Comparison of ENCODE assay signal across 10 mouse cellular contexts in genomic region chr1:171631447-171631846, GRCm38 (mm10). TPM values are rescaled to one million over a fixed set of nuclear protein-coding genes. Genes with fewer than 3 reads are reported as not detected.
DNase-seq lines count a peak whose midpoint lies in the region; ATAC-seq and TF ChIP-seq lines count a peak whose summit lies in the region.
"Had no signal": no experiment of that assay in that cellular context is flagged by ENCODE, and none has a peak within 500 bp of the region (broad histone marks: within the 10 kb centered on the region; RNA-seq: fewer than 3 reads in every experiment).

No protein-coding gene starts in this region.

- DNase-seq in hindbrain, postnatal 0 days (ENCODE audit: low spot score): peak; percentile 13
- DNase-seq in hindbrain, embryonic 11.5 days (ENCODE audit: low spot score): no peak
- peak; percentile 4 for DNase-seq in fibroblast of lung, adult 2 months (ENCODE audit: low read depth)
- peak; percentile 54 for DNase-seq in lung, postnatal 36 days
- no peak for DNase-seq in adrenal gland, adult 18-20 months (ENCODE audit: low spot score in 2 of 2)
- DNase-seq in embryo, embryonic 11 days: no peak
- DNase-seq: kidney, postnatal 25 days had no signal

- H3K4me1 ChIP-seq in hindbrain, postnatal 0 days (ENCODE audit: insufficient read depth, low read length): no peaks in the 10 kb centered on the region
- no peaks in the 10 kb centered on the region for H3K4me1 ChIP-seq in hindbrain, embryonic 11.5 days (replicated peaks; ENCODE audit: control insufficient read depth, insufficient read depth, low read length)
- H3K4me1 ChIP-seq in midbrain, embryonic 16.5 days (ENCODE audit: control insufficient read depth, insufficient read depth, low read length): no peaks in the 10 kb centered on the region

- no peak overlapping the region for H3K27ac ChIP-seq in hindbrain, postnatal 0 days
- no peak overlapping the region for H3K27ac ChIP-seq in hindbrain, embryonic 11.5 days (ENCODE audit: low read depth, low read length)
- H3K27ac ChIP-seq in midbrain, embryonic 16.5 days (ENCODE audit: low read length): no peak overlapping the region

- H3K9ac ChIP-seq in hindbrain, postnatal 0 days (replicated peaks; ENCODE audit: low read length): no peak overlapping the region
- no peak overlapping the region for H3K9ac ChIP-seq in hindbrain, embryonic 11.5 days (ENCODE audit: low read depth, low read length)
- H3K9ac ChIP-seq in midbrain, embryonic 16.5 days (ENCODE audit: low read depth, low read length): no peak overlapping the region

- 60% methylated on average over 2 of the region's 2 CpGs for WGBS in hindbrain, postnatal 0 days
- WGBS in hindbrain, embryonic 11.5 days: 92% methylated on average over 2 of the region's 2 CpGs
- 72% methylated on average over 2 of the region's 2 CpGs for WGBS in midbrain, embryonic 16.5 days

- no peak overlapping the region for H3K4me2 ChIP-seq in hindbrain, postnatal 0 days (ENCODE audit: low read depth, low read length)
- no peak overlapping the region for H3K4me2 ChIP-seq in hindbrain, embryonic 11.5 days (replicated peaks; ENCODE audit: low read depth, low read length)
- no peak overlapping the region for H3K4me2 ChIP-seq in midbrain, embryonic 16.5 days (ENCODE audit: low read length)

- no peaks in the 10 kb centered on the region for H3K9me3 ChIP-seq in hindbrain, postnatal 0 days (ENCODE audit: low read length)
- no peaks in the 10 kb centered on the region for H3K9me3 ChIP-seq in hindbrain, embryonic 11.5 days (ENCODE audit: control insufficient read depth, low read length)
- H3K9me3 ChIP-seq in midbrain, embryonic 16.5 days (replicated peaks; ENCODE audit: control insufficient read depth, low read length, poor library complexity, severe bottlenecking): no peaks in the 10 kb centered on the region

- no peak for TF ChIP-seq CTCF in hindbrain, postnatal 0 days (IDR thresholded peaks at IDR 0.05; ENCODE audit: low read depth)

- H3K36me3 ChIP-seq in hindbrain, postnatal 0 days (ENCODE audit: insufficient read depth, low read length): no peaks in the 10 kb centered on the region
- no peaks in the 10 kb centered on the region for H3K36me3 ChIP-seq in hindbrain, embryonic 11.5 days (ENCODE audit: control insufficient read depth, insufficient read depth, low read length)
- no peaks in the 10 kb centered on the region for H3K36me3 ChIP-seq in midbrain, embryonic 16.5 days (ENCODE audit: control insufficient read depth, insufficient read depth, low read length)

- no peak for ATAC-seq in hindbrain, postnatal 0 days
- no peak for ATAC-seq in hindbrain, embryonic 11.5 days (ENCODE audit: low FRiP score)
- peak; percentile 63 for ATAC-seq in CD4-positive, CD25-positive, alpha-beta regulatory T cell, adult 4 months
- ATAC-seq in midbrain, embryonic 16.5 days: no peak
- ATAC-seq: Patski had no signal

- no peaks in the 10 kb centered on the region for H3K27me3 ChIP-seq in hindbrain, postnatal 0 days (ENCODE audit: insufficient read depth, low read length)
- H3K27me3 ChIP-seq in hindbrain, embryonic 11.5 days (ENCODE audit: control insufficient read depth, insufficient read depth, low read length): no peaks in the 10 kb centered on the region
- H3K27me3 ChIP-seq in midbrain, embryonic 16.5 days (ENCODE audit: control insufficient read depth, insufficient read depth, low read depth, low read length): no peaks in the 10 kb centered on the region
- H3K27me3 ChIP-seq: Patski had no signal

- H3K4me3 ChIP-seq in hindbrain, postnatal 0 days (ENCODE audit: low read length): no peak overlapping the region
- no peak overlapping the region for H3K4me3 ChIP-seq in hindbrain, embryonic 11.5 days (ENCODE audit: low read depth, low read length)
- no peak overlapping the region for H3K4me3 ChIP-seq in midbrain, embryonic 16.5 days (ENCODE audit: low read depth, low read length)

RNA-seq across cellular contexts. Expression of gene Slamf7, which starts 21.4 kb away (rescaled TPM):
- total RNA-seq in hindbrain, postnatal 0 days (2014; rRNA removed): not detected in 2 replicates
- polyA plus RNA-seq in hindbrain, postnatal 0 days (2015; fragmentation: Nextera tagmentation; extraction: Ambion mirVana): not detected in 2 replicates
- not detected in 2 replicates for polyA plus RNA-seq in hindbrain, embryonic 11.5 days (2014; fragmentation: Nextera tagmentation; extraction: Ambion mirVana)
- 10 to 100 TPM; 12.5 to 13.1 TPM for polyA plus RNA-seq in CD4-positive, CD25-positive, alpha-beta regulatory T cell, adult 4 months (2017; shearing (Covaris generic))
- 1 to 10 TPM in 1 of 2 experiments, under 1 TPM in 1; 0.66 to 3.0 TPM for total RNA-seq in adrenal gland, adult 18-20 months (2021)
- polyA plus RNA-seq in midbrain, embryonic 16.5 days (2015; fragmentation: Nextera tagmentation; extraction: Ambion mirVana): not detected in 2 replicates
- polyA plus RNA-seq: Patski had no signal

RNA-seq across cellular contexts. Expression of gene Ly9, which starts 24.2 kb away (rescaled TPM):
- total RNA-seq in hindbrain, postnatal 0 days (2014; rRNA removed): 0.63 TPM in 1 of 2 replicates, not detected in the other
- polyA plus RNA-seq in hindbrain, postnatal 0 days (2015; fragmentation: Nextera tagmentation; extraction: Ambion mirVana): 0.14 TPM in 1 of 2 replicates, not detected in the other
- polyA plus RNA-seq in hindbrain, embryonic 11.5 days (2014; fragmentation: Nextera tagmentation; extraction: Ambion mirVana): not detected in 2 replicates
- polyA plus RNA-seq in CD4-positive, CD25-positive, alpha-beta regulatory T cell, adult 4 months (2017; shearing (Covaris generic)): 100 to 1,000 TPM in 1 of 2 experiments, 10 to 100 TPM in 1; 52.9 to 159 TPM
- 1 to 10 TPM in 1 of 2 experiments, under 1 TPM in 1; 0.89 to 3.0 TPM for total RNA-seq in adrenal gland, adult 18-20 months (2021)
- polyA plus RNA-seq in midbrain, embryonic 16.5 days (2015; fragmentation: Nextera tagmentation; extraction: Ambion mirVana): 0.11 and 0.14 TPM in 2 replicates
- polyA plus RNA-seq: Patski had no signal

RNA-seq across cellular contexts. Expression of gene Cd48, which starts 50.4 kb away (rescaled TPM):
- 0.54 and 2.1 TPM in 2 replicates for total RNA-seq in hindbrain, postnatal 0 days (2014; rRNA removed)
- 0.95 and 1.5 TPM in 2 replicates for polyA plus RNA-seq in hindbrain, postnatal 0 days (2015; fragmentation: Nextera tagmentation; extraction: Ambion mirVana)
- 0.60 and 1.1 TPM in 2 replicates for polyA plus RNA-seq in hindbrain, embryonic 11.5 days (2014; fragmentation: Nextera tagmentation; extraction: Ambion mirVana)
- polyA plus RNA-seq in CD4-positive, CD25-positive, alpha-beta regulatory T cell, adult 4 months (2017; shearing (Covaris generic)): 100 to 1,000 TPM; 451 to 548 TPM
- 1 to 10 TPM; 2.4 to 5.6 TPM for total RNA-seq in adrenal gland, adult 18-20 months (2021)
- 0.57 and 1.0 TPM in 2 replicates for polyA plus RNA-seq in midbrain, embryonic 16.5 days (2015; fragmentation: Nextera tagmentation; extraction: Ambion mirVana)
- polyA plus RNA-seq: Patski had no signal

Comparison
In these comparisons a context has a peak if more than half of its experiments do, and no peak if none do; other contexts are left out.
1. DNase-seq: peak in hindbrain, postnatal 0 days (single experiment), fibroblast of lung, adult 2 months (single experiment) and lung, postnatal 36 days (single experiment); none in hindbrain, embryonic 11.5 days (single experiment), adrenal gland, adult 18-20 months (0 of 2) and embryo, embryonic 11 days (single experiment).
2. RNA of gene Slamf7, which starts 21.4 kb away (polyA plus RNA-seq): 12.5 to 13.1 TPM in CD4-positive, CD25-positive, alpha-beta regulatory T cell, adult 4 months; not detected in hindbrain, postnatal 0 days, not detected in hindbrain, embryonic 11.5 days and not detected in midbrain, embryonic 16.5 days; every median in the first group is over 10 times any median in the second.
3. RNA of gene Ly9, which starts 24.2 kb away (polyA plus RNA-seq): 52.9 to 159 TPM in CD4-positive, CD25-positive, alpha-beta regulatory T cell, adult 4 months; 0.11 to 0.14 TPM in midbrain, embryonic 16.5 days, 0.14 TPM in hindbrain, postnatal 0 days and not detected in hindbrain, embryonic 11.5 days; every median in the first group is over 10 times any median in the second.
4. RNA of gene Cd48, which starts 50.4 kb away (polyA plus RNA-seq): 451 to 548 TPM in CD4-positive, CD25-positive, alpha-beta regulatory T cell, adult 4 months; 0.95 to 1.5 TPM in hindbrain, postnatal 0 days, 0.60 to 1.1 TPM in hindbrain, embryonic 11.5 days and 0.57 to 1.0 TPM in midbrain, embryonic 16.5 days; every median in the first group is over 100 times any median in the second.